Mouse (Mus musculus): ENCODE results near the gene Sumo3. TPM values are rescaled to one million over a fixed set of nuclear protein-coding genes. Genes with fewer than 3 reads are reported as not detected.
A peak's percentile ranks its signal among the peaks of the same experiment; 100 is the strongest.

Sumo3 gene
- polyA plus RNA-seq (2012; rRNA removed) (74.1 and 109 TPM in 2 replicates), polyA plus RNA-seq (2014; fragmentation: Nextera tagmentation; extraction: Ambion mirVana) (82.5 and 87.7 TPM in 2 replicates)

DNA sequence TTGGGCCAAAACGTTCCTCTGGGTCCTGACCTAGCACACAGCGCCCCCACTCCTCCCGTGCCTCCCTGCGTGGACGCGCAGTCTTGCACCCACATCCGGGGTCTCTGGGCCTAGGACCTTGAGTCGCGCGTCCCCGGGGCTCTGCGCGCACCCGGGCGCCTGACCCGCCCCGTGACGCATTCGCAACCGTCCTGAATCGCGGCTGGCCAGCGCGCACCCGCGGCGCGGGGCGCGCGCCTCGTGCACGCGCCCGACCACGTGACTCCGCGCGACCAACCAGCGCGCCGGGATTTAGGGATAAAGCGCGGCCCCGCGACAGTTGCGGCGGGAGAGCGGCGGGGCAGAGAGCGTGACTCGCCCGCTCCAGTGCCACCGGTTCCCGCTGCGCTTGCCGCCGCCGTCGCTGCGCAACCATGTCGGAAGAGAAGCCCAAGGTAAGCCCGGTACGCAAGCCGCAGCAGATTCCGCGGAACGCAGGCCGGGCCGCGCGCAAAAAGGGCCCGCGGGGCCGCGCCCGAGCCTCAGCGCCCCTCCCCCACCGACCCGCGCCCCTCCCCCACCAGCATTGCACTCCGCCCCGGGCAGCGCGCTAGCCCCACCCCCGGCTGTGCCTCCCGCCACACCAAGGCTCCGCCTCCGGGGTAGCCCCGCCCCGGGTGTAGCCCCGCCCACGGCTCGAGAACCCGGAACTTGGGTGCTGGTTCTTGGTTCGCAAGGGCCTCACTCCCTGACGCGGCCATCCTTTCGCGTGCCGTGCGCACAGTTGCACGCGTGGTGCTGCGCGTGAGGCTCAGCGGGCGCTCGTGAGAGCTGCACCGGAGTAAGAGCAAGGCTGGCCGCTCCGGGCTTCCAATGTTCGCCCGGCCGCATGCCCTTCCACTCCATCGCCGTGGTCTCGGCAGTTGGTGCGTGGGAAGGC lies at the start of gene Sumo3, which contains the start of gene Gm49325:
Gene Sumo3, plus strand, starts transcription at position 190 of the 919 bp plus-strand sequence.
Gene Gm49325, plus strand, starts transcription at position 290 of the 919 bp plus-strand sequence.
- peak within 1 kb of the TSS; percentile 68 to 82 for H3K4me3 ChIP-seq (ENCODE audit: insufficient read depth in 1 of 2, low read depth in 2 of 2, low read length in 2 of 2)
- peaks cover 7 to 13% of the 10 kb centered on the region in 2 experiments for H3K4me1 ChIP-seq (replicated peaks; ENCODE audit: control insufficient read depth in 2 of 2, insufficient read depth in 2 of 2, low read length in 1 of 2)
- under 1% methylated on average over 114 of the region's 119 CpGs for WGBS (ENCODE audit: insufficient replicate concordance)
- no peaks in the 10 kb centered on the region for H3K9me3 ChIP-seq (ENCODE audit: control insufficient read depth, low read length)
- H3K36me3 ChIP-seq (replicated peaks; ENCODE audit: control insufficient read depth, insufficient read depth, low read depth): peaks cover 13% of the 10 kb centered on the region
- peak; percentile 88 to 94 (median 89) for DNase-seq (ENCODE audit: low read depth in 3 of 3, low spot score in 3 of 3)
- peak; percentile 84 for ATAC-seq (ENCODE audit: insufficient read depth)
- no peaks in the 10 kb centered on the region for H3K27me3 ChIP-seq (ENCODE audit: control insufficient read depth, insufficient read depth, low read length)
- peak within 1 kb of the TSS; percentile 93 for H3K4me2 ChIP-seq (ENCODE audit: low read depth)
- TF ChIP-seq EP300 (IDR thresholded peaks at IDR 0.05; ENCODE audit: low read depth): no peak
- peak; percentile 23; the same call in 1 of the 2 replicates for TF ChIP-seq CTCF (IDR thresholded peaks at IDR 0.05; ENCODE audit: low read depth)
- H3K27ac ChIP-seq: peak within 1 kb of the TSS; percentile 89
- peak within 1 kb of the TSS; percentile 83 for H3K9ac ChIP-seq (replicated peaks)

GRCm38 (mm10) chr10:77556631-77557030 lies 49.3 kb upstream of the Sumo3 start:
- ATAC-seq (ENCODE audit: insufficient read depth) (no peak), DNase-seq (ENCODE audit: low read depth in 3 of 3, low spot score in 3 of 3) (no peak)
- H3K36me3 ChIP-seq (replicated peaks; ENCODE audit: control insufficient read depth, insufficient read depth, low read depth): no peaks in the 10 kb centered on the region
- no peaks in the 10 kb centered on the region for H3K9me3 ChIP-seq (ENCODE audit: control insufficient read depth, low read length)
- TF ChIP-seq CTCF (IDR thresholded peaks at IDR 0.05; ENCODE audit: low read depth) (no peak), EP300 (IDR thresholded peaks at IDR 0.05; ENCODE audit: low read depth) (no peak)
- no peak overlapping the region for H3K27ac ChIP-seq
- peaks cover 0 to 10% of the 10 kb centered on the region in 2 experiments; a peak in 3 of 4 replicates for H3K4me1 ChIP-seq (replicated peaks; ENCODE audit: control insufficient read depth in 2 of 2, insufficient read depth in 2 of 2, low read length in 1 of 2)
- H3K9ac ChIP-seq (replicated peaks): no peak overlapping the region
- no peak overlapping the region for H3K4me2 ChIP-seq (ENCODE audit: low read depth)
- no peak overlapping the region for H3K4me3 ChIP-seq (ENCODE audit: insufficient read depth in 1 of 2, low read depth in 2 of 2, low read length in 2 of 2)
- 77% methylated on average over 7 of the region's 7 CpGs for WGBS (ENCODE audit: insufficient replicate concordance)
- H3K27me3 ChIP-seq (ENCODE audit: control insufficient read depth, insufficient read depth, low read length): no peaks in the 10 kb centered on the region

GRCm38 (mm10) chr10:77557641-77558040 lies 48.3 kb upstream of the Sumo3 start:
- DNase-seq (ENCODE audit: low read depth in 3 of 3, low spot score in 3 of 3): no peak
- no peak for ATAC-seq (ENCODE audit: insufficient read depth)
- Histone ChIP-seq H3K9ac (replicated peaks) (no peak overlapping the region), H3K27ac (no peak overlapping the region), H3K4me3 (ENCODE audit: insufficient read depth in 1 of 2, low read depth in 2 of 2, low read length in 2 of 2) (no peak overlapping the region), H3K4me1 (replicated peaks; ENCODE audit: control insufficient read depth in 2 of 2, insufficient read depth in 2 of 2, low read length in 1 of 2) (peaks cover 0 to 13% of the 10 kb centered on the region in 2 experiments; a peak in 3 of 4 replicates), H3K4me2 (ENCODE audit: low read depth) (no peak overlapping the region), H3K27me3 (ENCODE audit: control insufficient read depth, insufficient read depth, low read length) (no peaks in the 10 kb centered on the region), H3K36me3 (replicated peaks; ENCODE audit: control insufficient read depth, insufficient read depth, low read depth) (no peaks in the 10 kb centered on the region), H3K9me3 (ENCODE audit: control insufficient read depth, low read length) (no peaks in the 10 kb centered on the region)
- 71% methylated on average over 4 of the region's 4 CpGs for WGBS (ENCODE audit: insufficient replicate concordance)
- peak; percentile 57 for TF ChIP-seq CTCF (IDR thresholded peaks at IDR 0.05; ENCODE audit: low read depth)
- no peak for TF ChIP-seq EP300 (IDR thresholded peaks at IDR 0.05; ENCODE audit: low read depth)

DNA sequence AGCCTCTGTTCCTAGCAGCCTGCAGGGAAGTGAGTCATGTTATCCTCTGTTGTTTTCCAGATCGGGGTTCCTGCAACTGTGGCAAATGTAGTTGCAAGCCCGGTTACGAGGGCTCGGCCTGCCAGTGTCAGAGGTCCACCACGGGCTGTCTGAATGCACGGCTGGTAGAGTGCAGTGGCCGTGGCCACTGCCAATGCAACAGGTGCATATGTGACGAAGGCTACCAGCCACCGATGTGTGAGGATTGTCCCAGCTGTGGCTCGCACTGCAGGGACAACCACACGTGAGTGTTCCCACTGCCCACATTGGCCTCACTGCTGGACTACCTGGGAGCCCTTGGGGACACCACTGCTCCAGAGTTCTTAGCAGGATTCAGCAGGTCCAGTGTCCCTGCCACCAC lies 45.8 kb upstream of the Sumo3 start:
- H3K4me1 ChIP-seq (replicated peaks; ENCODE audit: control insufficient read depth in 2 of 2, insufficient read depth in 2 of 2, low read length in 1 of 2): peaks cover 0 to 13% of the 10 kb centered on the region in 2 experiments; a peak in 3 of 4 replicates
- TF ChIP-seq CTCF (IDR thresholded peaks at IDR 0.05; ENCODE audit: low read depth) (no peak), EP300 (IDR thresholded peaks at IDR 0.05; ENCODE audit: low read depth) (no peak)
- no peak overlapping the region for H3K4me3 ChIP-seq (ENCODE audit: insufficient read depth in 1 of 2, low read depth in 2 of 2, low read length in 2 of 2)
- WGBS (ENCODE audit: insufficient replicate concordance): 75% methylated on average over 11 of the region's 11 CpGs
- ATAC-seq (ENCODE audit: insufficient read depth) (no peak), DNase-seq (ENCODE audit: low read depth in 3 of 3, low spot score in 3 of 3) (no peak)
- no peak overlapping the region for H3K9ac ChIP-seq (replicated peaks)
- no peaks in the 10 kb centered on the region for H3K27me3 ChIP-seq (ENCODE audit: control insufficient read depth, insufficient read depth, low read length)
- no peak overlapping the region for H3K4me2 ChIP-seq (ENCODE audit: low read depth)
- no peaks in the 10 kb centered on the region for H3K36me3 ChIP-seq (replicated peaks; ENCODE audit: control insufficient read depth, insufficient read depth, low read depth)
- H3K27ac ChIP-seq: no peak overlapping the region
- no peaks in the 10 kb centered on the region for H3K9me3 ChIP-seq (ENCODE audit: control insufficient read depth, low read length)

GRCm38 (mm10) chr10:77560830-77561229 lies 45.1 kb upstream of the Sumo3 start:
- no peaks in the 10 kb centered on the region for H3K36me3 ChIP-seq (replicated peaks; ENCODE audit: control insufficient read depth, insufficient read depth, low read depth)
- TF ChIP-seq EP300 (IDR thresholded peaks at IDR 0.05; ENCODE audit: low read depth): no peak
- no peak for TF ChIP-seq CTCF (IDR thresholded peaks at IDR 0.05; ENCODE audit: low read depth)
- no peak overlapping the region for H3K9ac ChIP-seq (replicated peaks)
- H3K4me3 ChIP-seq (ENCODE audit: insufficient read depth in 1 of 2, low read depth in 2 of 2, low read length in 2 of 2): no peak overlapping the region
- H3K27ac ChIP-seq: no peak overlapping the region
- H3K4me1 ChIP-seq (replicated peaks; ENCODE audit: control insufficient read depth in 2 of 2, insufficient read depth in 2 of 2, low read length in 1 of 2): peaks cover 0 to 13% of the 10 kb centered on the region in 2 experiments; a peak in 3 of 4 replicates
- no peaks in the 10 kb centered on the region for H3K27me3 ChIP-seq (ENCODE audit: control insufficient read depth, insufficient read depth, low read length)
- no peaks in the 10 kb centered on the region for H3K9me3 ChIP-seq (ENCODE audit: control insufficient read depth, low read length)
- ATAC-seq (ENCODE audit: insufficient read depth) (peak; percentile 51; the same call in 1 of the 2 replicates), DNase-seq (ENCODE audit: low read depth in 3 of 3, low spot score in 3 of 3) (no peak)
- WGBS (ENCODE audit: insufficient replicate concordance): 67% methylated on average over 9 of the region's 9 CpGs
- H3K4me2 ChIP-seq (ENCODE audit: low read depth): no peak overlapping the region

Data from liver, embryonic 14.5 days (tissue).